Mouse (Mus musculus): ENCODE data around the gene Hils1.

DNA sequence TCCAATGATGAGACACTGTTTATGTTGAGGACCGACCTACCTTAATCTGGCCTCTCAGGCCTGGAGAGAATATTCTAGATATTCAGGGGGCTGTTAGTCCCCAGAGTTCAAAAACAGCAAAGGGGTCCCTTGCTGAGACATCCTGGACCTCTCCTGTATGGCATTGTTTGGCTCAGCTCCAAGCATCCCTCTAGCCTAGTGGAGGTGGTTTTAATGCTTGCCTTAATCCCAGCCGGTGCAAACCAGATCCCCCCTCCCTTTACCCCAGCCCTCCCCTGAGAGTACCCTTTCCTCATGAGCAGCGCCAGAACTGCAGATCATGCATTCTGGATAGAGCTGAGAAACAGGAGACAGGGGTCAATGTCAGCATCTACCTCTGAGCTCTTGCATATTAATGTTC is 45.1 kb downstream of the Hils1 start:
- TF ChIP-seq CTCF (IDR thresholded peaks at IDR 0.05; ENCODE audit: low read depth, low read length) (no peak), POLR2A (IDR thresholded peaks at IDR 0.05; ENCODE audit: insufficient read depth, low read length) (no peak), EP300 (IDR thresholded peaks at IDR 0.05; ENCODE audit: insufficient read depth, low read depth, low read length) (no peak)
